Mouse (Mus musculus) heart, adult 2 months (tissue): Measurements from ENCODE around the gene Cyp2c38. TPM values are rescaled to one million over a fixed set of nuclear protein-coding genes. Genes with fewer than 3 reads are reported as not detected.
"Not testable (repeated sequence)": the region's sequence is repeated elsewhere in the genome, so short reads cannot be mapped to it uniquely, and the experiment has no call there.

Experiments used
- DNase-seq, 2 experiments: peaks; one replicate each; pipeline ENCODE4 v3.0.0; 2021
- H3K27ac ChIP-seq: fragments of 200-600 bp; 2 replicates; pipeline ENCODE4 v1.8.1; 2022
- H3K27me3 ChIP-seq: fragments of 200-500 bp; 2 replicates; pipeline ENCODE4 v1.6.1; 2012; ENCODE audit warnings: mild to moderate bottlenecking, low read length, inconsistent platforms, mixed read lengths; ENCODE audit not compliant: control insufficient read depth, insufficient read depth
- H3K36me3 ChIP-seq: fragments of 200-500 bp; 2 replicates; pipeline ENCODE4 v1.6.1; 2012; ENCODE audit warnings: low read length, inconsistent platforms; ENCODE audit not compliant: control insufficient read depth, insufficient read depth
- H3K4me1 ChIP-seq: fragments of 200-500 bp; 2 replicates; pipeline ENCODE4 v1.6.1; 2011; ENCODE audit warnings: low read length; ENCODE audit not compliant: control insufficient read depth, insufficient read depth
- H3K4me3 ChIP-seq: fragments of 200-600 bp; 2 replicates; pipeline ENCODE4 v1.8.1; 2022
- H3K79me2 ChIP-seq: fragments of 200-500 bp; replicated peaks from 2 replicates; pipeline ENCODE4 v1.6.1; 2012; ENCODE audit warnings: mild to moderate bottlenecking, inconsistent platforms, low read length, moderate library complexity, mixed read lengths; ENCODE audit not compliant: control insufficient read depth, insufficient read depth
- H3K9ac ChIP-seq: fragments of 200-500 bp; 2 replicates; pipeline ENCODE4 v1.6.1; 2012; ENCODE audit warnings: low read depth, mild to moderate bottlenecking, control low read depth, inconsistent platforms, low read length, mixed read lengths
- CTCF ChIP-seq: fragments of 200-600 bp; IDR thresholded peaks from 2 replicates; pipeline ENCODE4 v1.8.1; 2022; ENCODE audit warnings: antibody characterized with exemption, mild to moderate bottlenecking, moderate library complexity
- EP300 ChIP-seq: fragments of 200-500 bp; IDR thresholded peaks from 2 replicates; pipeline ENCODE4 v1.6.1; 2011; ENCODE audit warnings: low read depth, low read length, control low read depth; ENCODE audit not compliant: insufficient read depth
- POLR2A ChIP-seq: fragments of 200-500 bp; IDR thresholded peaks from 2 replicates; pipeline ENCODE4 v1.6.1; 2011; ENCODE audit warnings: mild to moderate bottlenecking, low read depth, low read length, control low read depth; ENCODE audit not compliant: insufficient read depth
- WGBS: fragments of 180-500 bp; shearing (Covaris S2); methylation state at CpG from one replicate; pipeline ENCODE4 v1.1.7; 2018; 5-methylcytosine and 5-hydroxymethylcytosine counted together
- intact Hi-C: fragments of 180-260 bp; cut with DNase I; formaldehyde crosslinking; loops from one replicate; pipeline ENCODE4 v1.15.1; 2025
- long read RNA-seq: library from polyadenylated mRNA; stranded (forward); transcript quantifications from one replicate; pipeline ENCODE4 v2.0.0, GENCODE M21; 2021
- polyA plus RNA-seq: library from polyadenylated mRNA; depleted of rRNA; stranded (reverse); fragments of >200 nt; gene quantifications from 2 replicates; pipeline ENCODE4 v1.2.3, GENCODE M21; 2012; rRNA removed
- total RNA-seq, 2 experiments: library from RNA; stranded (reverse); gene quantifications; 2 replicates each; pipeline ENCODE4 v1.2.3; 2021

Gene Cyp2c38
- total RNA-seq (not detected), polyA plus RNA-seq (0.12 TPM in 1 of 2 replicates, not detected in the other)
- long read RNA-seq = 0 reads

DNA sequence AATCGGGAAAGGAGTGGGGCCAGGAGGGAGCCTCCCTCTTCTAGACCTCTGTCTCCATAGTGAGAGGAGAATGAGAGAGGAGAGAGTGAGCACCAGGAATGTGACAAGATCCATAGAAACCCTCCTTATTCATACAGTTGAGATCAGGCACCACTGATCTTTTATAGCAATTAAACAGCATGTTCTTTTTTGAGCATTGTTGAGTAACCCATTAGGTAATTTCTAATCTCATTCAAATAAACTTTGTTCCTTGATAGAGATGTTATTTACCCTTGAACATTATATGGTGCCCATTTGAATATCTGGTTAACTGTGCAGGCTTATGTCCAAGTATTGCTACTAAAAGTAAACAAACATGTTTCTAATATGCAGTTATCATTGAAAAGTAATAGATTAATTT is at the start of gene Cyp2c38:
Cyp2c38 (minus strand) TSS at position 135 of the 400 bp plus-strand sequence.
- TF ChIP-seq POLR2A = no peak
- TF ChIP-seq CTCF = no peak
- TF ChIP-seq EP300 = no peak
- H3K4me1 ChIP-seq = no peaks in the 10 kb centered on the region
- intact Hi-C loops = no loop called here
- no peak for DNase-seq
- H3K4me3 ChIP-seq = no peak within 1 kb of the TSS
- H3K9ac ChIP-seq = no peak within 1 kb of the TSS
- no peaks in the 10 kb centered on the region for H3K27me3 ChIP-seq
- WGBS = 56% methylated on average over 1 of the region's 1 CpGs
- no peaks in the 10 kb centered on the region for H3K79me2 ChIP-seq
- H3K27ac ChIP-seq = no peak within 1 kb of the TSS
- H3K36me3 ChIP-seq = no peaks in the 10 kb centered on the region

DNA sequence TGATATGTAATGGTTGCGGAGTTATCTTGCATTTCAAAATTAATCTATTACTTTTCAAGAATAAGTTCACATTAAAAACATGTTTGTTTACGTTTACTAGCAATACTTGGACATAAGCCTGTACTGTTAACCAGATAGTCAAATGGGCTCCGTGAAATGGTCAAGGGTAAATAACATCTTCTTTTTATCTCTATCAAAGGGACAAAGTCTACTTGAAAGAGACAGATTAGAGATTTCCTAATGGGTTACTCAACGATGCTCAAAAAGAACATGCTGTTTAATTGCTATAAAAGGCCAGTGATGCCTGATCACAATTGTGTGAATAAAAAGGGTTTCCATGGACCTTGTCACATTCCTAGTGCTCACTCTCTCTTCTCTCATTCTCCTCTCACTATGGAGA is 47.7 kb upstream of the Cyp2c38 start, which contains the start of gene Cyp2c39:
Cyp2c39 (plus strand) TSS at position 329 of the 400 bp plus-strand sequence.
- Histone ChIP-seq H3K4me3 (no peak within 1 kb of the TSS), H3K36me3 (no peaks in the 10 kb centered on the region), H3K4me1 (no peaks in the 10 kb centered on the region), H3K27me3 (no peaks in the 10 kb centered on the region), H3K27ac (no peak within 1 kb of the TSS), H3K9ac (no peak within 1 kb of the TSS), H3K79me2 (no peaks in the 10 kb centered on the region)
- 67% methylated on average over 4 of the region's 4 CpGs for WGBS
- intact Hi-C loops = no loop called here
- DNase-seq = no peak
- TF ChIP-seq CTCF = no peak

DNA sequence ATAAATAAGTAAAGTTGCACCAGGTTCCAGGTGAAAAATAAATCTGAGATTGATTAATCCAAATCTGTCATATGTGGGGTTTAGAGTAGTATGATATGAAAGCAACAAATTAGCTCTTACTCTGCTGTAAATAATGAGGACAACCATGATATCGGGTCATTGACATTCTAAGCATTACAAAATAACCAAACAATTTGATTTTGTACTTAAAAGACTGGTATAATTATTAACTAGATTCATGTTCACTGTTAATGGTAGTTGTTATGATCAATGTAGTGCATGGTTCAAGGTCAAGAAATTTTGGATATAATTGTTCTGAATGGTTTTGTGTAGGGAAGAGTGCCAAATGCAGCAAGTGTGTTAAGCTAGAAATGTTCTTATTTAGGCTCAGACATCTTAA is 46.7 kb upstream of the Cyp2c38 start:
- no peaks in the 10 kb centered on the region for H3K27me3 ChIP-seq
- H3K36me3 ChIP-seq = no peaks in the 10 kb centered on the region
- no peaks in the 10 kb centered on the region for H3K79me2 ChIP-seq
- H3K4me3 ChIP-seq = no peak overlapping the region
- DNase-seq = no peak
- H3K9ac ChIP-seq = no peak overlapping the region
- no peak overlapping the region for H3K27ac ChIP-seq
- TF ChIP-seq POLR2A (no peak), CTCF (no peak), EP300 (no peak)
- H3K4me1 ChIP-seq = no peaks in the 10 kb centered on the region
- WGBS = 52% methylated on average over 1 of the region's 1 CpGs
- intact Hi-C loops = no loop called here

DNA sequence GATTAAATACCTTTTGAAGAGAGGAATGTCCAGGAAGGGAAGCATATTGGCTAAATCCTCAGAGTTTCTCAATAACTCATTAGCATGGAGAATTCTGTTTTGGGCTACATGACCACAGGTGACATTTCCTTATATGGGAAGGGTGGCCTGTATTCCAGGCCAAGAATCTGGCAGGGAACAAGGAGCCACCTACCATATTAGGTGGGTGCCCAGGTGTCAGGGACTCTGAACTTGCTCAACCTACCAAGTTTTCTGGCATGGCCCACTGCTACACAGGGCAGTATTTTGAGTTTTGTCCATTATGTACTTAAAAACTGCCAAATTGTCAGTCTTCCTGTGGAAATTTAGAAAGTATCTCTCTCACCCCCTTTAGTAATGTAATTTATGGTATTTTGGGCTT is 43.5 kb upstream of the Cyp2c38 start:
- Histone ChIP-seq H3K27me3 (no peaks in the 10 kb centered on the region), H3K9ac (no peak overlapping the region), H3K4me1 (no peaks in the 10 kb centered on the region), H3K36me3 (no peaks in the 10 kb centered on the region), H3K4me3 (no peak overlapping the region), H3K79me2 (no peaks in the 10 kb centered on the region), H3K27ac (no peak overlapping the region)
- no peak for TF ChIP-seq CTCF
- no peak for TF ChIP-seq POLR2A
- TF ChIP-seq EP300 = no peak
- DNase-seq = no peak
- intact Hi-C loops = no loop called here

DNA sequence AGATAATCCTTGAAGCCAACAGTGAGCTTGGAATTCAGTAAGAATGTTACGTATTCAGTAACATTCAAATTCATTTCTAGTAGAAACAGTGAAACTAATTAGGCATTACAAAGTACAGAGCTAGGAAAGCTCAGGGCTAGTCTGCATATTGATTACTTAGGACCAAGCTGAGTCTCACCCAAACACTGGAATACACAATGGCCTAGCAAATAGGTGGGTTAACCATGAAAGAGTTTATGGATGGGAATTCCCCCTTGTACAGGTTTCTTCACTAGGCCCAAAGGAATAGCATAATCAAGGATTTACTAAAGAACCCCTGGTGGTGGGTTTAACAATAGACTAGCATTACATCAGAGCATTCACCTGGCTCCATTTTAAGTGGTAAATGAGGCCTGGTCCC is 21.1 kb upstream of the Cyp2c38 start:
- H3K27me3 ChIP-seq, DNase-seq, H3K27ac ChIP-seq, H3K4me3 ChIP-seq, H3K9ac ChIP-seq, H3K79me2 ChIP-seq, H3K36me3 ChIP-seq, H3K4me1 ChIP-seq, intact Hi-C loops: not testable (repeated sequence)
- 93% methylated on average over 1 of the region's 1 CpGs for WGBS

DNA sequence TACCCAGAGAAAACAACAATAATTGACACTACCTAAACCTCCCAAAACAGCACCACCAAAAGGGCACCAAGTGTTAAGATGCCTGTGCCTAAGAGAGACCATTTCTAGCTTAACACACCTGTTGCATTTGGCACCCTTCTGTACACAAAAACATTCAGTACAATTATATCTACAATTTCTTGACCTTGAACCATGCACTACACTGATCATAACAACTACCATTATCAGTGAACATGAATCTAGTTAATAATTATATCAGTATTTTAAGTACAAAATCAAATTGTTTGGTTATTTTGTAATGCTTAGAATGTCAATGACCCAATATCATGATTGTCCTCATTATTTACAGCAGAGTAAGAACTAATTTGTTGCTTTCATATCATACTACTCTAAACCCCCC is 1.0 kb upstream of the Cyp2c38 start:
- no peak for DNase-seq
- H3K79me2 ChIP-seq = no peaks in the 10 kb centered on the region
- no peak overlapping the region for H3K4me3 ChIP-seq
- intact Hi-C loops = no loop called here
- H3K4me1 ChIP-seq = no peaks in the 10 kb centered on the region
- no peaks in the 10 kb centered on the region for H3K36me3 ChIP-seq
- H3K27me3 ChIP-seq = no peaks in the 10 kb centered on the region
- TF ChIP-seq POLR2A = no peak
- TF ChIP-seq CTCF = no peak
- H3K27ac ChIP-seq = no peak overlapping the region
- H3K9ac ChIP-seq = no peak overlapping the region

Other genes with a start within 250 kb of the Cyp2c38 start
- gene Cyp2c29, start 193.7 kb downstream of the Cyp2c38 start, total RNA-seq = not detected
- 0.76 TPM in 1 of 2 replicates, not detected in the other for gene Cyp2c29, start 193.7 kb downstream of the Cyp2c38 start, polyA plus RNA-seq
- not detected for gene Cyp2c39, start 47.8 kb upstream of the Cyp2c38 start, total RNA-seq
- gene Cyp2c39, start 47.8 kb upstream of the Cyp2c38 start, polyA plus RNA-seq = 0.29 TPM in 1 of 2 replicates, not detected in the other
- not detected for gene Cyp2c67, start 186.0 kb upstream of the Cyp2c38 start, total RNA-seq
- not detected in 2 replicates for gene Cyp2c67, start 186.0 kb upstream of the Cyp2c38 start, polyA plus RNA-seq